Mouse (Mus musculus) right cerebral cortex, postnatal 25 days (tissue): ENCODE measurements around the gene Syde2.
"Not testable (repeated sequence)": the region's sequence is repeated elsewhere in the genome, so short reads cannot be mapped to it uniquely, and the experiment has no call there.

ENCODE experiments used
- DNase-seq: peaks from one replicate; pipeline ENCODE4 v3.0.0; 2022

Gene Syde2

GRCm38 (mm10) chr3:145987268-145987969 lies at the start of gene Syde2:
Gene Syde2 (plus strand): TSS chr3:145987870.
- peak; percentile 56 for DNase-seq

- no peak for DNase-seq
Measured at GRCm38 (mm10) chr3:145938405-145939349, 49.0 kb upstream of the Syde2 start.

- DNase-seq: no peak
Measured at GRCm38 (mm10) chr3:145939402-145939801, 48.3 kb upstream of the Syde2 start.

GRCm38 (mm10) chr3:145939971-145940370 lies 47.7 kb upstream of the Syde2 start:
- no peak for DNase-seq

- peak; percentile 34 for DNase-seq
Measured at GRCm38 (mm10) chr3:145941971-145942370, 45.7 kb upstream of the Syde2 start.

- no peak for DNase-seq
Measured at GRCm38 (mm10) chr3:145944348-145944747, 43.3 kb upstream of the Syde2 start.

GRCm38 (mm10) chr3:145945904-145946303 lies 41.8 kb upstream of the Syde2 start:
- no peak for DNase-seq

GRCm38 (mm10) chr3:145946654-145947053 lies 41.0 kb upstream of the Syde2 start:
- no peak for DNase-seq

- DNase-seq: no peak
Measured at GRCm38 (mm10) chr3:145947539-145948204, 40.0 kb upstream of the Syde2 start.

- DNase-seq: peak; percentile 60
Measured at GRCm38 (mm10) chr3:145950034-145950814, 37.4 kb upstream of the Syde2 start.

GRCm38 (mm10) chr3:145950815-145951130 lies 36.9 kb upstream of the Syde2 start:
- DNase-seq: no peak

- no peak for DNase-seq
Measured at GRCm38 (mm10) chr3:145951287-145952165, 36.1 kb upstream of the Syde2 start.

- no peak for DNase-seq
Measured at GRCm38 (mm10) chr3:145952945-145953344, 34.7 kb upstream of the Syde2 start.

- DNase-seq: no peak
Measured at GRCm38 (mm10) chr3:145953411-145953810, 34.3 kb upstream of the Syde2 start.

- no peak for DNase-seq
Measured at GRCm38 (mm10) chr3:145959824-145960223, 27.8 kb upstream of the Syde2 start.

- no peak for DNase-seq
Measured at GRCm38 (mm10) chr3:145962411-145962810, 25.3 kb upstream of the Syde2 start.

- DNase-seq: no peak
Measured at GRCm38 (mm10) chr3:145963101-145964017, 24.3 kb upstream of the Syde2 start.

GRCm38 (mm10) chr3:145964018-145964387 lies 23.7 kb upstream of the Syde2 start:
- no peak for DNase-seq

- DNase-seq: no peak
Measured at GRCm38 (mm10) chr3:145964473-145964872, 23.2 kb upstream of the Syde2 start.

GRCm38 (mm10) chr3:145965583-145965982 lies 22.1 kb upstream of the Syde2 start:
- DNase-seq: not testable (repeated sequence)

- DNase-seq: no peak
Measured at GRCm38 (mm10) chr3:145966806-145967205, 20.9 kb upstream of the Syde2 start.
